Comparison of ENCODE assay signal across 10 mouse cellular contexts in genomic region chr11:116379530-116379929, GRCm38 (mm10).
"Had no signal": no experiment of that assay in that cellular context is flagged by ENCODE, and none has a peak within 500 bp of the region (broad histone marks: within the 10 kb centered on the region; RNA-seq: fewer than 3 reads in every experiment).

No protein-coding gene starts in this region.

- ATAC-seq: liver, embryonic 12.5 days; midbrain, embryonic 13.5 days had no signal

- DNase-seq: kidney, adult 18-20 months; kidney, postnatal 14 days; lung, embryonic 14.5 days; lung, postnatal 10 days; lung, postnatal 4 days; retina, postnatal 1 day; right cerebral cortex, postnatal 4 days; thymus, postnatal 4 days had no signal
